Mouse (Mus musculus) liver, embryonic 15.5 days (tissue): ENCODE results near the gene Zfp598. TPM values are rescaled to one million over a fixed set of nuclear protein-coding genes. Genes with fewer than 3 reads are reported as not detected.

ENCODE experiments used
- ATAC-seq: fragments of 200-750 bp; cut with Nextera tagmentation; 2 replicates; pipeline ENCODE4 v1.8.0; 2017; ENCODE audit warnings: moderate number of reproducible peaks, mild to moderate bottlenecking, moderate library complexity; ENCODE audit not compliant: insufficient read depth
- H3K27ac ChIP-seq: fragments of 300-500 bp; sonication (generic); replicated peaks from 2 replicates; pipeline ENCODE4 v1.5.1; 2015; ENCODE audit warnings: mild to moderate bottlenecking, inconsistent platforms
- H3K27me3 ChIP-seq: fragments of 300-500 bp; sonication (generic); 2 replicates; pipeline ENCODE4 v1.6.1; 2015; ENCODE audit warnings: mild to moderate bottlenecking, inconsistent platforms
- H3K36me3 ChIP-seq: fragments of 300-500 bp; sonication (generic); replicated peaks from 2 replicates; pipeline ENCODE4 v1.6.1; 2015; ENCODE audit warnings: moderate library complexity, mild to moderate bottlenecking, inconsistent platforms
- H3K4me1 ChIP-seq: fragments of 300-500 bp; sonication (generic); replicated peaks from 2 replicates; pipeline ENCODE4 v1.6.1; 2015; ENCODE audit warnings: inconsistent platforms
- H3K4me2 ChIP-seq: fragments of 300-500 bp; sonication (generic); 2 replicates; pipeline ENCODE4 v1.6.1; 2015; ENCODE audit warnings: moderate library complexity, mild to moderate bottlenecking, inconsistent platforms
- H3K4me3 ChIP-seq: fragments of 300-500 bp; sonication (generic); replicated peaks from 2 replicates; pipeline ENCODE4 v1.5.1; 2015; ENCODE audit warnings: mild to moderate bottlenecking, inconsistent platforms
- H3K9ac ChIP-seq: fragments of 300-500 bp; sonication (generic); 2 replicates; pipeline ENCODE4 v1.6.1; 2015; ENCODE audit warnings: moderate library complexity, mild to moderate bottlenecking, inconsistent platforms
- H3K9me3 ChIP-seq: fragments of 300-500 bp; sonication (generic); replicated peaks from 2 replicates; pipeline ENCODE4 v1.6.1; 2016; ENCODE audit warnings: inconsistent platforms
- WGBS: fragments of 180-500 bp; shearing (Covaris S2); methylation state at CpG from one replicate; pipeline ENCODE4 v1.1.7; 2015; ENCODE audit warnings: mixed read lengths; ENCODE audit not compliant: insufficient replicate concordance; 5-methylcytosine and 5-hydroxymethylcytosine counted together
- polyA plus RNA-seq: library from polyadenylated mRNA; unstranded; fragments of >200 nt; fragmentation: Nextera tagmentation; extraction: Ambion mirVana; gene quantifications from 2 replicates; pipeline ENCODE4 v1.2.1, GENCODE M21; 2015

Gene Zfp598
- polyA plus RNA-seq = 9.9 and 12.5 TPM in 2 replicates

DNA sequence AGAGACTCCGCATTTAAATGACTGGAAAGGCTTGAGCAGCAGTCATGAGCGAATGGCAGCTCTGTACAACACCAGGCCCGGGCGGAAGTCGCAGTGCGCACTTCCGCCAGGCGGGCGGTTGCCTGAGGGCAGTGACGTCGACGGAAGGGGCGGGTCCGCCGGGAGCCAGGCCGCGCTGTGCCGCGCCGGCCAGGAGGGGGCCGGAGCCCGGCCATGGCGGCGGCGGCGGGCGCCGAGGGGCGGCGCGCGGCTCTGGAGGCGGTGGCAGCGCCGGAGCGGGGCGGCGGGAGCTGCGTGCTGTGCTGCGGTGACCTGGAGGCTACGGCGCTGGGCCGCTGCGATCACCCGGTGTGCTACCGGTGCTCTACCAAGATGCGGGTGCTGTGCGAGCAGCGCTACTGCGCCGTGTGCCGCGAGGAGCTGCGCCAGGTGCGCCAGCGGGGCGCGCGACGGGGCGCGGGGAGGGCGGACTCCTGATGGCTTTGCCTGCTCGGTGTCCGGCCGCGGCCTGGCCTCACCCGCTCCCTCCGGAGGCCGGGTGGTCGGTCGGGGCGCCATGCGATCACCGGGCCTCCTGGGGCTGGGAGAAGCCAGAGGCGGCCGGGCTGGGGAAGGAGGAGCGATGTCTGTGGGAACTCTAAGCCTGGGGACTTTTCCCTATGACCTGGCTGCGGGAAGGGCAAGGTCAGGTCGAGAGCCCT, at the start of gene Zfp598:
Zfp598 (plus strand) TSS at position 143 of the 701 bp plus-strand sequence.
- H3K4me2 ChIP-seq = peak within 1 kb of the TSS; percentile 89
- ATAC-seq = peak; percentile 95

GRCm38 (mm10) chr17:24625472-24625871, 44.0 kb upstream of the Zfp598 start:
- no peak for ATAC-seq
- Histone ChIP-seq H3K27ac (no peak overlapping the region), H3K27me3 (no peaks in the 10 kb centered on the region), H3K9ac (no peak overlapping the region), H3K4me2 (no peak overlapping the region), H3K36me3 (peaks cover 89% of the 10 kb centered on the region), H3K4me3 (no peak overlapping the region), H3K4me1 (peaks cover 4% of the 10 kb centered on the region), H3K9me3 (no peaks in the 10 kb centered on the region)
- 83% methylated on average over 8 of the region's 8 CpGs for WGBS

More for the DNA sequence above, at the start of gene Zfp598:
- peak within 1 kb of the TSS; percentile 94 for H3K9ac ChIP-seq
- H3K27me3 ChIP-seq = peaks cover 5% of the 10 kb centered on the region; the same call in 1 of the 2 replicates
- H3K4me1 ChIP-seq = peaks cover 64% of the 10 kb centered on the region
- H3K9me3 ChIP-seq = no peaks in the 10 kb centered on the region
- WGBS = under 1% methylated on average over 79 of the region's 80 CpGs
- H3K4me3 ChIP-seq = peak within 1 kb of the TSS; percentile 92
- H3K27ac ChIP-seq = peak within 1 kb of the TSS; percentile 88
- 0 out of 2 replicates have a peak, but pooled peaks cover 3% of the 10 kb centered on the region for H3K36me3 ChIP-seq

DNA sequence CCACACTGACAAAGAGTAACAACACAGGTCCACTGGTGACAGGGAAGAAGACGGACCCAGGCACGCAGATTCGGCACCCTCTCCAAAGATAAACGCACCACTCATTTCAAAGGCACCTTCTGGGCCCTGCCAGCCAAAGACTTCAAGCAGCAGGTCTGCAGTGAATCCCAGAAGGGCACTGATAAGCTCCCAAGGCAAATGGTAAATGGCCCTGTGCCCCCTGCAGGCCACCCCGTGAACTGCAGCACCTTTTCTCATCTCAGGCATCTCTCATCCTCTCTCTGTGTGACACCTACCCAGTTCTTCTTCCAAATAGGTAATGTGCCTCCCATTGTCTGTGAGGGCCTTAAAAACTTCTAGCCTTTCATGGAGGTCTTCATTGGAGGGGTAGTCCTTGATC, 40.8 kb upstream of the Zfp598 start:
- H3K4me3 ChIP-seq = no peak overlapping the region
- H3K4me1 ChIP-seq = peaks cover 26% of the 10 kb centered on the region
- no peak overlapping the region for H3K27ac ChIP-seq
- H3K9ac ChIP-seq = no peak overlapping the region
- WGBS = 10% methylated on average over 5 of the region's 5 CpGs
- H3K9me3 ChIP-seq = no peaks in the 10 kb centered on the region
- H3K36me3 ChIP-seq = peaks cover 62% of the 10 kb centered on the region
- ATAC-seq = no peak
- H3K27me3 ChIP-seq = no peaks in the 10 kb centered on the region
- H3K4me2 ChIP-seq = no peak overlapping the region

DNA sequence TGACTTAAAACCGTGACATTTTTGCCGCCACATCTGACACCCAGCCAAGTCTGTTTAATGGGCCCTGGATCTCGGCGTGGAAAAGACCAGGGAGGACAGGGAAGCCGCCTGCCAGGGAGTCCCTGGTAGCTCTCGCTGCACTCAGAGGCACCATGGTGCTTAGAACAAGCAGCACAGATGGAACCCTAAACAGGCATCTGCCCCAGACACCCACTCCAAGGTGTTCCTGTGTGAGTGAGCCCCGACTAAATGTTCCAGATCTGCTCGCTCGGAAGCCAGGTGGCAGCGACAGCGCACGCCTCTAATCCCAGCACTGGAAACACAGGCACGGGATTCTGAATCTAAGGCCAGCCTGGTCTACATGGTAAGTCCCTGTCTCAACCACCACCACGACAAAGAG, 39.4 kb upstream of the Zfp598 start:
- H3K4me3 ChIP-seq = no peak overlapping the region
- peaks cover 30% of the 10 kb centered on the region for H3K4me1 ChIP-seq
- H3K36me3 ChIP-seq = peaks cover 48% of the 10 kb centered on the region
- H3K9ac ChIP-seq = no peak overlapping the region
- H3K27ac ChIP-seq = no peak overlapping the region
- ATAC-seq = no peak
- H3K9me3 ChIP-seq = no peaks in the 10 kb centered on the region
- H3K27me3 ChIP-seq = no peaks in the 10 kb centered on the region
- no peak overlapping the region for H3K4me2 ChIP-seq
- WGBS = 76% methylated on average over 14 of the region's 14 CpGs

DNA sequence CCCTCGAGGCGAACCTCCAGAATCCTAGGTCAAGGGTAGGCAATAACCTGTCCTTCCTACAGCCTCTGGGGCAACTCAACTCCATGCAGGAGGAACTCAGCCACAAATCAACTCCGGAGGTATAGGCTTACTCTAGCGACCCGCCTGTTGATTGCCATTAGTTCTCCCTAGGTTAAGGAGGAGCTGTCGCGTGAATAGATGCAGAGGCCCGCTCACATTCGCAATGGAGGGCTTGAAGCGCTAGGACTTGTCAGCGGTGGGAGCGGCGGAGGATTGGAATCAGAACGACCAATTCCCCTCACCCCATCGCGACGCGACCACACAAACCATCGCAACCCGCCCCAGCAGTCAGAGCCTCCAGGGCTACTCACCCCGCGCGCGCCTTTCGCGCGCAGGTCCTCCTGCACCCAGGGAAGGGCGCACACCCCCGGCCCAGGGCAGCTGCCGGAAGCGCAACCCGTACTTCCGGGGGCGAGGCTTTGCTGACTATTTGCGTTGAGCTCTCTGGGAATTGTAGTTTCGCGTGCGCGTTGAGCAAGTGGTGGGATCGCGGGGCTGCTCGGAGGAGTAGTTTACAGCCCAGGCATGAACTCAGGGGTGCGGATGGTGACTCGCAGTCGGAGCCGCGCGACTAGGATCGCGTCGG, 37.2 kb upstream of the Zfp598 start, which contains the start of the genes Tsc2 and Nthl1:
Tsc2 (minus strand) TSS at position 464 of the 646 bp plus-strand sequence.
Nthl1 (plus strand) TSS at position 514 of the 646 bp plus-strand sequence.
- peaks cover 36% of the 10 kb centered on the region for H3K4me1 ChIP-seq
- peaks cover 28% of the 10 kb centered on the region for H3K36me3 ChIP-seq
- no peaks in the 10 kb centered on the region for H3K9me3 ChIP-seq
- peak; percentile 73 for ATAC-seq
- 2% methylated on average over 51 of the region's 51 CpGs for WGBS
- peak within 1 kb of the TSS; percentile 62 for H3K9ac ChIP-seq
- H3K27ac ChIP-seq = peak within 1 kb of the TSS; percentile 69
- no peaks in the 10 kb centered on the region for H3K27me3 ChIP-seq
- peak within 1 kb of the TSS; percentile 70 for H3K4me3 ChIP-seq
- peak within 1 kb of the TSS; percentile 90 for H3K4me2 ChIP-seq

DNA sequence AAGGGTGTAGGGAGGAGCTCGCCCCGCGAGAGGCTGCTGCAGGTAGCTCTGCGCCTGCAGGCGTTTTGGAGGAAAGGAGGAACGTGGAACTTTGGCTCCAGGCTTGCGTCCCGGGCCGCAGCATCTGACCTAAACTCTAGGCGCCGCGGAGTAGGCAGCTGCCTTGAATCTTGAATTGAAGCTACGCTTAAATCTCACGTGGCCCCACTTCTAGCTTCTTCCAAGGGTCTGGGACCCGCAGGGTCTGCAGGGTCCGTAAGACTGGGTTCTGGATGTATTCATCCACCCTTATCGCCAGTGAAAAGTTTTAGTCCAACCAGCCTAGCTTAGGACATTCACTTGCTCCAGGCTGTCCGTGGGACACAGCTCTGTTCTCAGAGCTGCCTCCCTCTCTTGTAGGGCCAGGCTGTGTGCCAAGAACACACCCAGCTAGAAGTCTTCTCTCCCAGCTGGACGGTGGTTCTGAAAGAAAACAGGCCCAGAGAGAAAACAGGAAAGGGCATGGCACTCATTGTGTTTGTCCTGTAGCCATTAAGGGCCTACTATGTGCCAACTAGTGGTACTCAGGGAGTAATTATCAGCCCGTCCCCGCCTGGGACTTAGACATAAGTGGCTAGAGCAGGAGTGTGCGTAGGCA, 36.6 kb upstream of the Zfp598 start:
- WGBS = 11% methylated on average over 22 of the region's 22 CpGs
- Histone ChIP-seq H3K4me2 (peak overlapping the region; percentile 90), H3K36me3 (peaks cover 21% of the 10 kb centered on the region), H3K9me3 (no peaks in the 10 kb centered on the region), H3K27me3 (no peaks in the 10 kb centered on the region), H3K4me3 (peak overlapping the region; percentile 70), H3K9ac (peak overlapping the region; percentile 62), H3K27ac (peak overlapping the region; percentile 69), H3K4me1 (peaks cover 36% of the 10 kb centered on the region)
- peak; percentile 32 for ATAC-seq

DNA sequence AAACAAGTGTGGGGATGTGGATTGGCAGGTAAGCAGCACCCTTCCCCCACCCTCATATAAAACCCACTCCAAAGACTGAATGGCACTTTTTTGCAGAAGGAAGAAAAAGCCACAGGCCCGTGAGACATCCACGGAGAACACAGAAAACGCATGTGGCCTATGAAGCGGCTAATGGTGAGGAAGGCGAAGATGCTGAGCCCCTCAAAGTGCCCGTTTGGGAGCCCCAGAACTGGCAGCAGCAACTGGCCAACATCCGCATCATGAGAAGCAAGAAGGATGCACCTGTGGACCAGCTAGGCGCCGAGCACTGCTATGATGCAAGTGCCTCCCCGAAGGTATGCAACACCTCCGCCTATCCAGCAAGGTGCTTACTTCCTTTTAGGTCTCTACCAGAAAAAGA, 35.7 kb upstream of the Zfp598 start:
- Histone ChIP-seq H3K27me3 (no peaks in the 10 kb centered on the region), H3K4me3 (no peak overlapping the region), H3K9ac (no peak overlapping the region), H3K9me3 (no peaks in the 10 kb centered on the region), H3K36me3 (peaks cover 15% of the 10 kb centered on the region), H3K27ac (no peak overlapping the region), H3K4me1 (peaks cover 31% of the 10 kb centered on the region), H3K4me2 (no peak overlapping the region)
- WGBS = 86% methylated on average over 11 of the region's 11 CpGs
- ATAC-seq = no peak

- ATAC-seq = no peak
These were observed 34.5 kb upstream of the Zfp598 start for GRCm38 (mm10) chr17:24635024-24635423.

GRCm38 (mm10) chr17:24635694-24636093, 33.8 kb upstream of the Zfp598 start:
- no peaks in the 10 kb centered on the region for H3K9me3 ChIP-seq
- H3K9ac ChIP-seq = no peak overlapping the region
- ATAC-seq = no peak
- H3K27ac ChIP-seq = no peak overlapping the region
- no peak overlapping the region for H3K4me2 ChIP-seq
- no peak overlapping the region for H3K4me3 ChIP-seq
- no peaks in the 10 kb centered on the region for H3K27me3 ChIP-seq
- H3K36me3 ChIP-seq = peaks cover 2% of the 10 kb centered on the region; the same call in 1 of the 2 replicates
- peaks cover 31% of the 10 kb centered on the region for H3K4me1 ChIP-seq
- WGBS = 76% methylated on average over 5 of the region's 5 CpGs

More at GRCm38 (mm10) chr17:24635024-24635423, 34.5 kb upstream of the Zfp598 start:
- H3K27me3 ChIP-seq = no peaks in the 10 kb centered on the region
- no peaks in the 10 kb centered on the region for H3K9me3 ChIP-seq
- H3K36me3 ChIP-seq = peaks cover 9% of the 10 kb centered on the region
- no peak overlapping the region for H3K4me2 ChIP-seq
- 62% methylated on average over 4 of the region's 4 CpGs for WGBS
- peaks cover 31% of the 10 kb centered on the region for H3K4me1 ChIP-seq
- H3K9ac ChIP-seq = no peak overlapping the region
- H3K4me3 ChIP-seq = no peak overlapping the region
- no peak overlapping the region for H3K27ac ChIP-seq

- Histone ChIP-seq H3K4me2 (no peak overlapping the region), H3K4me1 (peaks cover 27% of the 10 kb centered on the region), H3K9ac (no peak overlapping the region), H3K9me3 (no peaks in the 10 kb centered on the region), H3K36me3 (no peaks in the 10 kb centered on the region), H3K4me3 (no peak overlapping the region), H3K27me3 (no peaks in the 10 kb centered on the region), H3K27ac (no peak overlapping the region)
- 67% methylated on average over 5 of the region's 5 CpGs for WGBS
- ATAC-seq = no peak
These were observed 32.6 kb upstream of the Zfp598 start for GRCm38 (mm10) chr17:24636781-24637481.
